Mouse (Mus musculus): ENCODE measurements around the gene Sec24a.

GRCm38 (mm10) chr11:51763955-51764354 is 521 bp upstream of the Sec24a start:
- TF ChIP-seq CTCF (IDR thresholded peaks at IDR 0.05) (no peak), POLR2A (IDR thresholded peaks at IDR 0.05; ENCODE audit: insufficient read depth, low read depth, low read length) (no peak), EP300 (IDR thresholded peaks at IDR 0.05; ENCODE audit: insufficient read depth, low read depth, low read length) (no peak)

All from heart, adult 2 months (tissue).